Mouse (Mus musculus) ES-E14 (cell line): ENCODE results near the gene Tpm4.

ENCODE experiments used
- CHD2 ChIP-seq: IDR thresholded peaks from 2 replicates; pipeline ENCODE4 v1.6.1; 2014; ENCODE audit warnings: mild to moderate bottlenecking, low read depth, low read length, inconsistent platforms
- HCFC1 ChIP-seq: IDR thresholded peaks from 2 replicates; pipeline ENCODE4 v1.6.1; 2012; ENCODE audit warnings: low read length, inconsistent platforms, borderline replicate concordance; ENCODE audit not compliant: insufficient read depth
- MAFK ChIP-seq: IDR thresholded peaks from 2 replicates; pipeline ENCODE4 v1.6.1; 2014; ENCODE audit warnings: mild to moderate bottlenecking, low read depth, low read length, inconsistent platforms; ENCODE audit not compliant: insufficient read depth
- ZC3H11A ChIP-seq: IDR thresholded peaks from 2 replicates; pipeline ENCODE4 v1.6.1; 2012; ENCODE audit warnings: low read depth, mild to moderate bottlenecking, inconsistent platforms, low read length, borderline replicate concordance
- ZNF384 ChIP-seq: IDR thresholded peaks from 2 replicates; pipeline ENCODE4 v1.6.1; 2012; ENCODE audit warnings: low read depth, low read length, inconsistent platforms

DNA sequence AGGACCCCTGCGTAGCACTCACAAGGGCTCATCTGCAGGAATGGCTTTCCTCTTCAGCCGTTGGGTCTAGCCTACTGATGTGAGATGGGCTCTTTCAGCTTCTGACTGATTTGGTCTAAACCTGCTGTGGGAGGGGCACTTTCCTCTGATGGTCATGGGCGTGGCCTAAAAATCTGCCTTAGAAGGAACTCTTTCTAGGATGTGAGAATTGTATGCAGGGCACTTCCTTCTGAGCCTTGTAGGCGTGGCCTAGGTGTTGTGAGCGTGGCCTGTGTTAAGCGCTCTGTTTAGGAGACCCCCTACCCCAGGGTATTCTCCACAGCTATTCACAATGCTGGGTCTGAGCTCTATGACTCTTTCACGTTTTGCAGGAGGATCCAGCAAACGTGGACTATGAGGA lies 63.2 kb downstream of the Tpm4 start:
- TF ChIP-seq CHD2 (no peak), ZNF384 (no peak), ZC3H11A (no peak), MAFK (no peak), HCFC1 (no peak)
